Mouse (Mus musculus): ENCODE results near the gene Dand5. TPM values are rescaled to one million over a fixed set of nuclear protein-coding genes. Genes with fewer than 3 reads are reported as not detected.

Gene Dand5
- total and polyA plus RNA-seq, 2 experiments: 1.8 to 2.0 TPM

DNA sequence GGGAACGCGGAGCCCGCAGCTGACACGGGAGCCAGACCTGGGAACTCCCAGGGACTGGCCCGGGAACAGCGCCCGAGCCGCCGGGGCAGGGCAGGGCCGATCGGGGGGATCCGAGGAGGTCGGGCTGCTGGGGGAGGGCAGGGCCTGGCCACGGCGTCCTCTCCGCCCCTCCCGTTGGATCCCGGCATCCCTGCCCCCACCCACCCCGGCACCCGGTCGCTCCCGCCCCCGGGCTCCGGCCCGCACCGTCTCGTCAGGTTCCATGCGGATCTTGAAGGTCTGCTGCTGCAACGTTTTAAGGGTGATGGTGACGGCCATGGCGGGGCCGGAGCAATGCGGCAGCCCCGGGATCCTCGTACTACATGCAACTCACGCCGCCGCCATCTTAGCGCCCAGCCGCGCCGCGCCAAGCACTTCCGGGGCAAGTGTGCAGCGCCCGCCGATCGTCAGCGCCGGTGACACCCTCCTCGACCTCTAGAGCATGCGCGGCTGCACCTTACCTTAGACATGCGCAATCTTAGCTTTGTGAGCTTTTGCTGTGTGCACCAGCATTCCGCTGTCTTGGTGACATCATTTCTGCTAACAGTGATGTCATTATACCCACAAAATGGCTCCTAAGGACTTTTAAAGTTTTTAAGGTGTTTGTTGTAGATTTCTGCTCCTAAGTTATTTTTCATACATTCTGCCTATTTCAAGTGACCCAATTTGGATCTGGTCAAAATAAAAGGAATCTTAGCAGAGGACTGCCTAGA lies 17.8 kb upstream of the Dand5 start, which contains the start of gene Rad23a:
TSS of gene Rad23a (minus strand) at position 418 of the 752 bp plus-strand sequence.
- peak; percentile 92 for DNase-seq (ENCODE audit: extremely low read depth, low read depth, low spot score)
- Histone ChIP-seq H3K27ac (replicated peaks; ENCODE audit: insufficient read depth, low read depth, low read length) (peak within 1 kb of the TSS; percentile 70), H3K79me2 (ENCODE audit: control insufficient read depth, insufficient read depth, low read length) (no peaks in the 10 kb centered on the region), H3K36me3 (ENCODE audit: control insufficient read depth, insufficient read depth, low read length) (peaks cover 52% of the 10 kb centered on the region), H3K27me3 (ENCODE audit: control insufficient read depth, insufficient read depth, low read length) (no peaks in the 10 kb centered on the region), H3K4me1 (ENCODE audit: control insufficient read depth, insufficient read depth, low read length) (peaks cover 14% of the 10 kb centered on the region), H3K4me3 (ENCODE audit: insufficient read depth, low read depth, low read length) (peak within 1 kb of the TSS; percentile 98), H3K9ac (ENCODE audit: low read depth, low read length) (peak within 1 kb of the TSS; percentile 93)
- WGBS: under 1% methylated on average over 55 of the region's 55 CpGs
- no peak for TF ChIP-seq CTCF (IDR thresholded peaks at IDR 0.05; ENCODE audit: low read depth, low read length)
- 0 out of 2 replicates have a peak, but pooled peaks have one; percentile 67 for TF ChIP-seq POLR2A (IDR thresholded peaks at IDR 0.05; ENCODE audit: extremely low read depth, insufficient read depth, low read length)

DNA sequence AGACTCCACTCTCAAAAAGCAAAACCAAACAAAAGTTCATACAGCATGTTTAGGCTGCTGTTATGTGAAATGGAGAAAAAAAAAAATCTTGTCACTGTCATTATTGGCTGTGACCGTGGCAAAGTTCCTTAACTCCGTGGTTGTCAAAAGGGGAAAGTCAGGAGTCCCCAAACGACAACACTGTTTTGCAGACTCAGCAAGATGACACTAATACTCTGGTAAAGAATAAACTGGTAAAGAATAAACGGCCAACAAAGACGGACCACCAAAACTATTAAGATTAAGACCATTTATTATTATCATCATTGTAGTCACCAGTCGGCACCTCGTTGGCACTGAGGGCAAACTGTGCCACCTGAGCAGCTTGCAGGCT lies 17.2 kb upstream of the Dand5 start:
- Histone ChIP-seq H3K9ac (ENCODE audit: low read depth, low read length) (peak overlapping the region; percentile 93), H3K27ac (replicated peaks; ENCODE audit: insufficient read depth, low read depth, low read length) (peak overlapping the region; percentile 50), H3K4me1 (ENCODE audit: control insufficient read depth, insufficient read depth, low read length) (peaks cover 13% of the 10 kb centered on the region), H3K27me3 (ENCODE audit: control insufficient read depth, insufficient read depth, low read length) (no peaks in the 10 kb centered on the region), H3K79me2 (ENCODE audit: control insufficient read depth, insufficient read depth, low read length) (no peaks in the 10 kb centered on the region), H3K36me3 (ENCODE audit: control insufficient read depth, insufficient read depth, low read length) (peaks cover 48% of the 10 kb centered on the region), H3K4me3 (ENCODE audit: insufficient read depth, low read depth, low read length) (peak overlapping the region; percentile 98)
- DNase-seq (ENCODE audit: extremely low read depth, low read depth, low spot score): no peak
- WGBS: 0% methylated on average over 7 of the region's 7 CpGs
- no peak for TF ChIP-seq CTCF (IDR thresholded peaks at IDR 0.05; ENCODE audit: low read depth, low read length)
- TF ChIP-seq POLR2A (IDR thresholded peaks at IDR 0.05; ENCODE audit: extremely low read depth, insufficient read depth, low read length): no peak

DNA sequence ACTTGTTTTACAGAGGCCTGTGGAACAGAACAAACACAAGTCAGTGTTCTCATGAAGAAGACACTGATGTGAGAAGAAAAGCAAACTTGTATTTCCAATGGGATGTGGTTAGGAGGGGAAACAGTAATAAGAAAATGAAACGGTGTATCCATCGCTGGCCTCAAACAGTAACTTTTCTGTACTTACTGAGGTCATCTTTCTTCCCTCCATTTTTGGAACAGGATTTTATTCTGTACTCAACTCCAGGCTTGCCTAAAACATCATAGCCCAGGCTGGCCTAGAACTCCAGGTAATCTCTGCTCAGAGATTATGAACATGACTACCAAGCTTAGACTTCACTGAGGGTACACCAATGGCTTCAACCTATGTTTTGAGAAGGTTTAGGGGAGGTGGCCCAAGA lies 16.8 kb upstream of the Dand5 start:
- peak overlapping the region; percentile 98 for H3K4me3 ChIP-seq (ENCODE audit: insufficient read depth, low read depth, low read length)
- DNase-seq (ENCODE audit: extremely low read depth, low read depth, low spot score): no peak
- H3K4me1 ChIP-seq (ENCODE audit: control insufficient read depth, insufficient read depth, low read length): peaks cover 8% of the 10 kb centered on the region
- TF ChIP-seq CTCF (IDR thresholded peaks at IDR 0.05; ENCODE audit: low read depth, low read length) (no peak), POLR2A (IDR thresholded peaks at IDR 0.05; ENCODE audit: extremely low read depth, insufficient read depth, low read length) (no peak)
- 82% methylated on average over 2 of the region's 2 CpGs for WGBS
- peaks cover 46% of the 10 kb centered on the region for H3K36me3 ChIP-seq (ENCODE audit: control insufficient read depth, insufficient read depth, low read length)
- no peaks in the 10 kb centered on the region for H3K27me3 ChIP-seq (ENCODE audit: control insufficient read depth, insufficient read depth, low read length)
- H3K9ac ChIP-seq (ENCODE audit: low read depth, low read length): peak overlapping the region; percentile 14; the same call in 1 of the 2 replicates
- H3K27ac ChIP-seq (replicated peaks; ENCODE audit: insufficient read depth, low read depth, low read length): no peak overlapping the region; the same call in 1 of the 2 replicates
- H3K79me2 ChIP-seq (ENCODE audit: control insufficient read depth, insufficient read depth, low read length): no peaks in the 10 kb centered on the region

DNA sequence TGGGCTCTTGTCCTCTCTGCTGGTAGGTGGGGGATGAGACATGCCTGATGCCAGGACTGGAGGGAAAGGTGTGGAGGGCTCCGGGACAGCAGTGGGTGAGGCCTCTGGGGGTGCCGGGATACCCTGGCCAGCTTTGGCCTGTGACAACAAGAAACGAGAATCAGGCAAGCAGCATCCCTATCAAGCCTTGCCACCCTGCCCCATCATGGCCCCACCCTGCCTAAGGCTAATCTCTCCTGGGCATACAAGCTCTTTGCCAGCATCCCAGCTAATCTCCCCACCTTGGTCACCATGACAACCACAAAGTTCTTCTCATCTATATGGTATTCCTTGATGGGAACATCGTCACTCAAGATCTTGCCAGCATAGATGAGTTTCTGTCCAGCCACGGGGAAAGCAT lies 15.9 kb upstream of the Dand5 start:
- no peak overlapping the region for H3K4me3 ChIP-seq (ENCODE audit: insufficient read depth, low read depth, low read length)
- H3K9ac ChIP-seq (ENCODE audit: low read depth, low read length): no peak overlapping the region
- H3K4me1 ChIP-seq (ENCODE audit: control insufficient read depth, insufficient read depth, low read length): peaks cover 5% of the 10 kb centered on the region
- no peaks in the 10 kb centered on the region for H3K27me3 ChIP-seq (ENCODE audit: control insufficient read depth, insufficient read depth, low read length)
- H3K79me2 ChIP-seq (ENCODE audit: control insufficient read depth, insufficient read depth, low read length): no peaks in the 10 kb centered on the region
- peaks cover 37% of the 10 kb centered on the region for H3K36me3 ChIP-seq (ENCODE audit: control insufficient read depth, insufficient read depth, low read length)
- DNase-seq (ENCODE audit: extremely low read depth, low read depth, low spot score): no peak
- no peak overlapping the region for H3K27ac ChIP-seq (replicated peaks; ENCODE audit: insufficient read depth, low read depth, low read length)
- WGBS: 95% methylated on average over 5 of the region's 5 CpGs
- TF ChIP-seq CTCF (IDR thresholded peaks at IDR 0.05; ENCODE audit: low read depth, low read length): no peak
- TF ChIP-seq POLR2A (IDR thresholded peaks at IDR 0.05; ENCODE audit: extremely low read depth, insufficient read depth, low read length): no peak

DNA sequence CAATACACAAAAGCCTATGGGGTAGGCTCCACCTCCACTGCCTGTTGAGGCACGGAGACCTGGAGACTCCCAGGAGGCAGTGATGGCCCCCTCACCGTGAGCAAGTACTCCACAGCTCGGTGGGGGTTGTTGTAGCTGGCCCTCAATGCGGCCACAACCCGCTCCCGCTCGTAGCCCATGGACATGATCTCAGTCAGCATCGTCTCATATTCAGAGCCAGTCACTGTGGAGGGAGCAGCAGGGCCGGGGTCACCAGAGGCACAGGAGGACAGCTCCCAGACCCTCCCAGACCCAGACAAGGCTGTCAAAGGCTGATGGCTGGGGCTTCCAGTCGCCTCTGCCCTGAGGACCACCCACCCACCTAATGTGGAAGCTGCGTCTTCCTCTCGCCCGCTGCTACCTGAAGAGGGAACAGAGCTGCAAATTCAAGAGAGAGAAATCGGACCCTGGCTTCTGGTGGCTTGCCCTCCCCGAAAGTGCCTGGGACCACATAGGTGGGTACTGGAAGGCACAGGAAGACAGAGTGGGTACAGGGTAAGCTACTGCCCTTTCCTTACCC lies 15.4 kb upstream of the Dand5 start:
- Histone ChIP-seq H3K4me3 (ENCODE audit: insufficient read depth, low read depth, low read length) (no peak overlapping the region), H3K27me3 (ENCODE audit: control insufficient read depth, insufficient read depth, low read length) (no peaks in the 10 kb centered on the region), H3K36me3 (ENCODE audit: control insufficient read depth, insufficient read depth, low read length) (peaks cover 32% of the 10 kb centered on the region; the same call in 1 of the 2 replicates), H3K79me2 (ENCODE audit: control insufficient read depth, insufficient read depth, low read length) (no peaks in the 10 kb centered on the region), H3K27ac (replicated peaks; ENCODE audit: insufficient read depth, low read depth, low read length) (no peak overlapping the region), H3K9ac (ENCODE audit: low read depth, low read length) (no peak overlapping the region), H3K4me1 (ENCODE audit: control insufficient read depth, insufficient read depth, low read length) (peaks cover 8% of the 10 kb centered on the region)
- 94% methylated on average over 15 of the region's 15 CpGs for WGBS
- no peak for DNase-seq (ENCODE audit: extremely low read depth, low read depth, low spot score)
- TF ChIP-seq POLR2A (IDR thresholded peaks at IDR 0.05; ENCODE audit: extremely low read depth, insufficient read depth, low read length) (no peak), CTCF (IDR thresholded peaks at IDR 0.05; ENCODE audit: low read depth, low read length) (no peak)

Data from liver, adult 2 months (tissue).